Comparison of ENCODE assay signal across 17 mouse cellular contexts in genomic region chr19:42379798-42380197, GRCm38 (mm10). TPM values are rescaled to one million over a fixed set of nuclear protein-coding genes. Genes with fewer than 3 reads are reported as not detected.
DNase-seq lines count a peak whose midpoint lies in the region; ATAC-seq and TF ChIP-seq lines count a peak whose summit lies in the region.
"Had no signal": no experiment of that assay in that cellular context is flagged by ENCODE, and none has a peak within 500 bp of the region (broad histone marks: within the 10 kb centered on the region; RNA-seq: fewer than 3 reads in every experiment).

No protein-coding gene starts in this region.

- peak; percentile 51 for DNase-seq in layer of hippocampus, adult 11-12 months (ENCODE audit: low spot score)
- DNase-seq in layer of hippocampus, adult 9-10 months (ENCODE audit: low spot score) = no peak
- DNase-seq in left cerebral cortex, adult 2 months (ENCODE audit: extremely low spot score in 1 of 2, low spot score in 2 of 2) = peak; percentile 55 to 62
- DNase-seq in right cerebral cortex, adult 2 months (ENCODE audit: low spot score in 2 of 2) = peak; percentile 69 to 73
- no peak for DNase-seq in embryo, embryonic 9.5 days (ENCODE audit: extremely low spot score)
- no peak for DNase-seq in natural killer cell, adult 2 months (ENCODE audit: low spot score in 2 of 2)
- DNase-seq: adrenal gland, postnatal 14 days; cerebellum, adult 11 months; gastrocnemius, adult 2 months; heart, postnatal 36 days; kidney, adult 8-10 months; thymus, postnatal 4 days had no signal

- H3K4me3 ChIP-seq in left cerebral cortex, adult 2 months = no peak overlapping the region
- H3K4me3 ChIP-seq: gastrocnemius, adult 2 months; stomach, embryonic 15.5 days had no signal

- no peak for TF ChIP-seq CTCF in left cerebral cortex, adult 2 months (IDR thresholded peaks at IDR 0.05)

- intact Hi-C loops in left cerebral cortex, adult 2 months (cut with DNase I) = loop anchor here (1.0 kb wide), 1 partner anchor 52 kb away; the partner anchor contains the start of gene Crtac1

- H3K27ac ChIP-seq in left cerebral cortex, adult 2 months = peak overlapping the region; percentile 88
- H3K27ac ChIP-seq: embryonic facial prominence, embryonic 12.5 days; gastrocnemius, adult 2 months; stomach, embryonic 15.5 days had no signal

- peak; percentile 91 for ATAC-seq in frontal cortex, adult (ENCODE audit: low TSS enrichment)
- ATAC-seq: lung, postnatal 0 days; Patski had no signal

RNA-seq across cellular contexts. Expression of gene Crtac1, which starts 51.8 kb away (rescaled TPM):
- total RNA-seq in left cerebral cortex, adult 2 months (2021) = 10 to 100 TPM; 62.9 to 72.8 TPM
- total RNA-seq: heart, postnatal 36 days had no signal

Comparison
In these comparisons a context has a peak if more than half of its experiments do, and no peak if none do; other contexts are left out.
1. DNase-seq: peak in layer of hippocampus, adult 11-12 months (single experiment), left cerebral cortex, adult 2 months (2 of 2) and right cerebral cortex, adult 2 months (2 of 2); none in layer of hippocampus, adult 9-10 months (single experiment), embryo, embryonic 9.5 days (single experiment) and natural killer cell, adult 2 months (0 of 2).